Mouse (Mus musculus): ENCODE measurements around the gene Dnajb12.

- TF ChIP-seq CTCF (IDR thresholded peaks at IDR 0.05; ENCODE audit: insufficient read depth, low read depth, low read length) = no peak
- TF ChIP-seq POLR2A (IDR thresholded peaks at IDR 0.05; ENCODE audit: insufficient read depth, low read depth, low read length) = no peak
Measured at GRCm38 (mm10) chr10:59846416-59846815, 32.9 kb upstream of the Dnajb12 start.

Data from olfactory bulb, adult 2 months (tissue).